Mouse (Mus musculus) G1E (cell line): ENCODE measurements around the gene Foxj2.

ENCODE experiments used
- CTCF ChIP-seq: IDR thresholded peaks from 2 replicates; pipeline ENCODE4 v1.5.1; 2012; ENCODE audit warnings: low read depth, low read length, inconsistent platforms, mixed read lengths
- GATA1 ChIP-seq: IDR thresholded peaks from 2 replicates; pipeline ENCODE4 v1.6.1; 2012; ENCODE audit warnings: borderline replicate concordance, low read length, inconsistent platforms, mixed read lengths
- TAL1 ChIP-seq: conservative IDR thresholded peaks from 2 replicates; pipeline ENCODE4 v1.6.1; 2012; ENCODE audit warnings: low read depth, low read length, inconsistent platforms, mixed read lengths

DNA sequence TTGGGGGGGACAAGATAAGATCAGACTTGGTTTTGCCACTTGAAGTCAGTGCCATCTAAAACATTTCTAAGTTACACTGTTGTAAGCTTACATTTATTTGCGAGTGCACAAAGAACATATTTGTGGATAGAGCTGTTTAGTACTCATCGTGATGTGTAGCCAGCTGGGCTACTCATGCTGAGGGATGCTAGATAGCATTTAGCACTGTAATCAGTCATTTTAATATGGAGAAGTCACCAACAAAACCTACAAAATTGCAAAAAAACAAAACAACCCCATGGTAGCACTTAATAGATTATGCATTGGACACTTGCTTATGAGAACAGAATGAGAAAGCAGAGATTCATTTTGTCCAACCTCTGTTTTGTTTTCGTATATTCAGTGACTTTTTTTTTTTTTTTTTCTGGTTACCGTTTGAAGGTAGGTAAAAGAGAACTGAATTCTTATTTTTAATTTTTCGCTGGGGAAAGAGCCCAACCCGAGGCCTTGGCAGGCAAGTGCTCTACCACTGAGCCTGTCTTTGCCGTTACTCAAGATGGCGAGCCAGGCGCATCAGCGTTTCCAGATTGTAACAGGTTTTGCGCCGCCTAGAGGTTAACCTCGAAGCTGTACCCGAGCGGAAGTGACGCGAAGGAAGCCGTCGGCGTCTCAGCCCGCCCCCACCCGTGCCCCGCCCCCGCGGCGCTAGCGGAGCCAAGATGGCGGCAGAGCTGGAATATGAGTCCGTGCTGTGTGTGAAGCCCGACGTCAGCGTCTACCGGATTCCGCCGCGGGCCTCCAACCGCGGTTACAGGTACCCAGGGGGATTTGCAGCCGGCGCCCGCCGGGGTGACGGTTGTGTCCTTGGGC is 54.4 kb downstream of the Foxj2 start, which contains the start of gene Necap1:
- TF ChIP-seq CTCF = peak; percentile 45
- TF ChIP-seq GATA1 = no peak
- TF ChIP-seq TAL1 = no peak
